Mouse (Mus musculus) lung, embryonic 14.5 days (tissue): ENCODE data around the gene Nufip1. TPM values are rescaled to one million over a fixed set of nuclear protein-coding genes. Genes with fewer than 3 reads are reported as not detected.

Experiments
- ATAC-seq: fragments of 200-750 bp; cut with Nextera tagmentation; 2 replicates; pipeline ENCODE4 v1.8.0; 2017; ENCODE audit warnings: mild to moderate bottlenecking, moderate TSS enrichment, moderate library complexity; ENCODE audit not compliant: insufficient read depth
- DNase-seq: peaks from one replicate; pipeline ENCODE4 v3.0.0-alpha.2; 2015
- H3K27ac ChIP-seq: fragments of 300-500 bp; sonication (generic); 2 replicates; pipeline ENCODE4 v1.5.1; 2014; ENCODE audit warnings: low read depth, mild to moderate bottlenecking, moderate library complexity
- H3K27me3 ChIP-seq: fragments of 300-500 bp; sonication (generic); 2 replicates; pipeline ENCODE4 v1.6.1; 2014; ENCODE audit warnings: low read length, control low read depth; ENCODE audit not compliant: insufficient read depth
- H3K36me3 ChIP-seq: fragments of 300-500 bp; sonication (generic); 2 replicates; pipeline ENCODE4 v1.6.1; 2014; ENCODE audit warnings: control low read depth; ENCODE audit not compliant: insufficient read depth
- H3K4me1 ChIP-seq: fragments of 300-500 bp; sonication (generic); 2 replicates; pipeline ENCODE4 v1.6.1; 2014; ENCODE audit warnings: antibody characterized with exemption, control low read depth; ENCODE audit not compliant: insufficient read depth
- H3K4me2 ChIP-seq: fragments of 300-500 bp; sonication (generic); 2 replicates; pipeline ENCODE4 v1.6.1; 2014; ENCODE audit warnings: mild to moderate bottlenecking
- H3K4me3 ChIP-seq: fragments of 300-500 bp; sonication (generic); 2 replicates; pipeline ENCODE4 v1.5.1; 2014; ENCODE audit warnings: low read depth, low read length
- H3K9ac ChIP-seq: fragments of 300-500 bp; sonication (generic); 2 replicates; pipeline ENCODE4 v1.6.1; 2014
- H3K9me3 ChIP-seq: fragments of 300-500 bp; sonication (generic); 2 replicates; pipeline ENCODE4 v1.6.1; 2016; ENCODE audit warnings: low read depth, low read length, control low read depth
- CTCF ChIP-seq: IDR thresholded peaks from 2 replicates; pipeline ENCODE4 v1.5.1; 2016; ENCODE audit warnings: antibody characterized with exemption, low read depth
- WGBS: fragments of 180-500 bp; shearing (Covaris S2); extraction: QIAGEN DNeasy Blood & Tissue Kit; methylation state at CpG from one replicate; pipeline ENCODE4 v1.1.7; 2014; 5-methylcytosine and 5-hydroxymethylcytosine counted together
- polyA plus RNA-seq: library from polyadenylated mRNA; unstranded; fragments of >200 nt; fragmentation: Nextera tagmentation; extraction: Ambion mirVana; gene quantifications from 2 replicates; pipeline ENCODE4 v1.2.1, GENCODE M21; 2014

Nufip1 gene
- polyA plus RNA-seq, 1 experiment from 2014 or later: 15.2 TPM

DNA sequence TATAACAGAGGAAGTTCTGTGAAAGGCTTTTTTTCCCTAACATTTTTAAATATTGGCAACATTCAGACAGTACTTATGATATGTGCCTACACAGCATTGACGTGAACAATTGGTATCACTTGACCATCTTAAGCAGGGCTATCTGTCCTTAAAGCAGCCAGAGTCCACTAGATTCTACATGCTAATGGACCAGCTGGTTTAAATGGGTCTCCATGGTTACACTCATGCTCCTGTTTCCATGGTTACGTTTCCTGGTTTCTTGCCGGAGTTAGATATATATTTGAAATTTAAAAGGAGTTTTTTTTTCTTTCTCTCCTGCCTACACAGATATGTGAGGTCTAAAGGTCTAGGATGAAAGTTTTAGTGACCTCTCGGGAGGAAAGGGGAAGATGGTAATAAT lies 34.1 kb upstream of the Nufip1 start:
- no peak for DNase-seq
- WGBS: 53% methylated on average over 4 of the region's 4 CpGs

DNA sequence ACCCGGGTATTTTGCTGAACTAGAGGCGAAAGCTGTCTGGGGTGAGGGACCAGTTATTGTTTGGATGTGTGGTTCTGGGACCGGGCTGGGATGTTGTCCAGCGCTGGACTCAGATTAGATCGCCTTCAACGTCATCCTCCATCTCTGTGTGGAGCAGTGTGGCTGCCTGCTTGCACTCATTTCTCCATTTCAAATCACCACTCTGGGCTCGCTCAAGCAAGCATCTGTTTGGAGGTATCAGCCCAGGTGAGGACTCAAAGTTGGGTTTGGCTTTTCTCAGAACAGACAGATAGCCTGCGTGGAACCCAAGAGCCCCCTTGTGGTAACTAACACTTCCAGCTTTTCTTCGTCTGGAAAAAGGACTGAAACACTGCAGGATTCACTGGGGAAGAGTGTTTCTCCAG lies 33.6 kb upstream of the Nufip1 start:
- H3K9me3 ChIP-seq: no peaks in the 10 kb centered on the region
- H3K4me3 ChIP-seq: no peak overlapping the region
- no peaks in the 10 kb centered on the region for H3K27me3 ChIP-seq
- H3K4me2 ChIP-seq: no peak overlapping the region
- H3K9ac ChIP-seq: no peak overlapping the region
- H3K36me3 ChIP-seq: no peaks in the 10 kb centered on the region
- ATAC-seq (no peak), DNase-seq (peak; percentile 78)
- TF ChIP-seq CTCF: peak; percentile 88
- no peaks in the 10 kb centered on the region for H3K4me1 ChIP-seq
- WGBS: 50% methylated on average over 9 of the region's 9 CpGs
- no peak overlapping the region for H3K27ac ChIP-seq

More for the DNA sequence above, 34.1 kb upstream of the Nufip1 start:
- no peak overlapping the region for H3K4me2 ChIP-seq
- no peak for ATAC-seq
- no peaks in the 10 kb centered on the region for H3K36me3 ChIP-seq
- no peaks in the 10 kb centered on the region for H3K9me3 ChIP-seq
- no peak overlapping the region for H3K27ac ChIP-seq
- H3K9ac ChIP-seq: no peak overlapping the region
- no peaks in the 10 kb centered on the region for H3K27me3 ChIP-seq
- H3K4me3 ChIP-seq: no peak overlapping the region
- no peak for TF ChIP-seq CTCF
- H3K4me1 ChIP-seq: no peaks in the 10 kb centered on the region

DNA sequence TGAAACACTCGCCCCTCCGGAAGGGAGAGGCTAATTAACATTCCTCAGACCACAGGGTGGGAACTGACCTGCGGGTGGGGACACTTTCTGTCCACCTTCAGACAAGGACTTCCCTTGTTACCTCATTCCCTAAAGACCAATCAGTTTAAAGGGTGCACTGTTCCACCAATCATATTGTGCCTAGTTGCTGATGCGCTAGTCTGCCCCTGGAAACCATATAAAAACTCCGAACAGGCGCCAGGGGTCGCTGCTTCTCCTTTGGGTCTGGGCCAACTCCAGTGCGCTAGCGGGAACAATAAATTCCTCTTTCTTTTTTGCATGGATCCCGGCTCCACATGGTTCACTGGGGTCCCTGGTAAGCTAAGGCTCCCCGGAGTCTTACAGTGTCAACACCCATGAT lies 29.2 kb upstream of the Nufip1 start:
- Histone ChIP-seq H3K4me3 (no peak overlapping the region), H3K9ac (no peak overlapping the region), H3K9me3 (no peaks in the 10 kb centered on the region), H3K4me1 (no peaks in the 10 kb centered on the region), H3K27me3 (no peaks in the 10 kb centered on the region), H3K36me3 (no peaks in the 10 kb centered on the region), H3K27ac (no peak overlapping the region), H3K4me2 (no peak overlapping the region)
- ATAC-seq (no peak), DNase-seq (peak; percentile 17)
- peak; percentile 21 for TF ChIP-seq CTCF
- 56% methylated on average over 11 of the region's 11 CpGs for WGBS

DNA sequence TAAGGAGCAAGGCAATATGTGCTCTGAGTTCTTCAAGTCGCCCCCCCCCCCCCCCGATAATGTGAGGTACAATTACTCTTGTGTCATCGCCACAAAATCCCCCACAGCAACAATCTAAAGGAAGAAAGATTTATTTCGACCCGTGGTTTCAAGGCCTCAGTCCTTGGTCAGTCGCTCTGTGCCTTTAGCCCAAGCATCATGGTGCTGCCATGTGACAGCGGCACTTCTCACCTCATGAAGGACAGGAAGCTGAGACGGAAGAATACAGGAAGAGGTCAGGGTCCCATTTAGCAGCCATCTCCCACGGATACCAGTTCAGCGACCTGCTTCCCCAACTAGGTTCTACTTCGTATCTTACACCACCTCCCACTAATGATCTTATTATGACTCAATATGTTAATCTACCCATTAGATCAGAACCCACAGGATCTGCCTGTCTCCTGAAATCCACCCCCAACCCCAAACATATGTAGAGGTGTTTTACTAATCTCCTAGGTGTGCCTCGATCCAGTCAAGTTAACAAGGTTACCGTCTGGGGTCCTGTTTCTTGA lies 28.5 kb upstream of the Nufip1 start:
- H3K9me3 ChIP-seq: no peaks in the 10 kb centered on the region
- no peak overlapping the region for H3K27ac ChIP-seq
- H3K4me3 ChIP-seq: no peak overlapping the region
- DNase-seq: no peak
- no peaks in the 10 kb centered on the region for H3K4me1 ChIP-seq
- no peaks in the 10 kb centered on the region for H3K27me3 ChIP-seq
- no peak for TF ChIP-seq CTCF
- 74% methylated on average over 13 of the region's 13 CpGs for WGBS
- no peak overlapping the region for H3K9ac ChIP-seq
- no peak for ATAC-seq
- no peaks in the 10 kb centered on the region for H3K36me3 ChIP-seq
- no peak overlapping the region for H3K4me2 ChIP-seq

DNA sequence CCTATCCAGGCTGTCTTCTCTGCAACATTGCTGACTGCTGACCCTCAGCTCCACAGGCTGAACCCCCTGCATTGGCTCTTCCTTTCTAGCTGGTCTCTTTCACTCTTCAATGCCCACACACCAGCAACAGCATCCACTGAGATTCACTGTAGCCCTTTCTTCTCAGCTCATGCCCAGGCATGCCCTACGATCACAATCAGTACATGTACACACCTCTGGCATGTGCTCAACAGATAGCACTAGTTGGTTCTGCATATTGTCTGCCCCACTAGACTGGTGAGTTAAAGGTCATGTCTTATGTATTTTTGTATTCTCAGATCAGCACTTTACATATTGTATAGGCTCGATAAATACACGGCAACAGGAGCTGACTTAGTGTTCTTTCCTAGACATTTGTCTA lies 26.5 kb upstream of the Nufip1 start:
- Histone ChIP-seq H3K36me3 (peaks cover 3% of the 10 kb centered on the region; the same call in 1 of the 2 replicates), H3K4me3 (no peak overlapping the region), H3K27ac (no peak overlapping the region), H3K4me2 (no peak overlapping the region), H3K4me1 (no peaks in the 10 kb centered on the region), H3K9me3 (no peaks in the 10 kb centered on the region), H3K27me3 (no peaks in the 10 kb centered on the region), H3K9ac (no peak overlapping the region)
- ATAC-seq (no peak), DNase-seq (no peak)
- no peak for TF ChIP-seq CTCF
- WGBS: 78% methylated on average over 3 of the region's 3 CpGs

DNA sequence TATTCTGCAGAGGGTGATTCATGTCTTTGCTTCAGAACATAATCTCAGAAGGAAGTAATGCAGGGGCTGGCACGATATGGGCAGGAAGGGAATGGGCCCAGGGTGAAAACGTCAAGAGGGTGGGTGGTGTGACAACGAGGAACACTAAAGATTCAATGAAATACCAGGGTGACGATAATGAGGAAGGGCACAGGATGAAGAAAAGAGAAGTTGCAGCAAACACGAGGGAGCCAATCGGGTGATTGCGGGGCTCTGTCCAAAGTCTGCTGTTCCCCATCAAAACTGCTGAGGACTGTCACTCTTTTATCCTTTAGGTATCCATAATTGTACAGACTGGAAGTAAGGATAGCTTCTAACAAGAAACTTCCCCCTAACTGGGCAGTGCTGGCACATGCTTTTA lies 13.4 kb upstream of the Nufip1 start:
- H3K4me3 ChIP-seq: no peak overlapping the region
- no peaks in the 10 kb centered on the region for H3K4me1 ChIP-seq
- 91% methylated on average over 7 of the region's 7 CpGs for WGBS
- H3K27me3 ChIP-seq: no peaks in the 10 kb centered on the region
- H3K9me3 ChIP-seq: no peaks in the 10 kb centered on the region
- no peak for ATAC-seq
- H3K36me3 ChIP-seq: peaks cover 58% of the 10 kb centered on the region
- no peak overlapping the region for H3K4me2 ChIP-seq
- no peak overlapping the region for H3K27ac ChIP-seq
- TF ChIP-seq CTCF: no peak
- no peak for DNase-seq
- H3K9ac ChIP-seq: no peak overlapping the region

DNA sequence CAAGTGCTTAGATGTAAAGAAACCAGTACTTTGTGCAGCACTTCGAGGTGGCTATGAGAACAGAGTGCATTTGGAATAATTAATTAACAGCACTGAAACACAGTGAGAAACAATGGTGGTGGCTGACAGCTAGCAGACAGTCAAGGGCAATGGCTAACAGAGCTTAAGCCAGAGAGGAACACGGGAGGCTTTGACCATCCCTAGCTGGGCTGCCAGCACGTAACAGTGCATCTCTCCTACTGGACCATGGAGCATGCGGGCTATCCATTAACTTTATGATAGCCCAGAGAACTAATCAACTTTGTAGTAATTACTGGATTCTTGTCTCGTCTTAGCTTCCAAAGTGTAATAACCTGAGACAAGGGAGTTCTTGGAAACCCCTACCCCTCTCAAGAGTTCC lies 12.9 kb upstream of the Nufip1 start:
- Histone ChIP-seq H3K9ac (no peak overlapping the region), H3K9me3 (no peaks in the 10 kb centered on the region), H3K27me3 (no peaks in the 10 kb centered on the region), H3K4me3 (no peak overlapping the region), H3K4me1 (no peaks in the 10 kb centered on the region), H3K36me3 (peaks cover 54% of the 10 kb centered on the region), H3K4me2 (no peak overlapping the region), H3K27ac (no peak overlapping the region)
- no peak for DNase-seq
- WGBS: 90% methylated on average over 5 of the region's 5 CpGs
- no peak for TF ChIP-seq CTCF
- ATAC-seq: no peak

DNA sequence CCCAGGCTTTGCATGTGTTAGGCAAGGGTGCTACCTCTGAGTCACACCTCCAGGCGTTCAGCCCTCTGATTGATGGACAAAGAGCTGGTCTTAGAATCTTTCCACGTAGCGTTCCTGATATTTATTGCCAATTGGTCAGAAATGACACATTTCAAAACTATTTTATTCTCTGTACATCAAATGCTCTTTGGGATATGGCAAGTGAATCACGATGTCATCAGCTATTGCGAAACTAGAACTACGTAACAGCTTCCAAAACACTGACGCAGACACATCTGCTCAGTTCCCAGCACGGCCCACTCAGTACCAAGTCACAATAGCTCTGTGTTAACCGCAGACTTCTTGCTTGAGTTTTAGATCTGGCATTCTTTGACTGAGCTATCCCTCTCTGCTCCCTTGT lies 11.1 kb upstream of the Nufip1 start:
- 89% methylated on average over 9 of the region's 9 CpGs for WGBS
- H3K36me3 ChIP-seq: peaks cover 50% of the 10 kb centered on the region
- DNase-seq: no peak
- H3K9ac ChIP-seq: no peak overlapping the region
- ATAC-seq: no peak
- H3K27me3 ChIP-seq: no peaks in the 10 kb centered on the region
- no peak overlapping the region for H3K27ac ChIP-seq
- H3K4me3 ChIP-seq: no peak overlapping the region
- TF ChIP-seq CTCF: no peak
- no peaks in the 10 kb centered on the region for H3K4me1 ChIP-seq
- no peaks in the 10 kb centered on the region for H3K9me3 ChIP-seq
- no peak overlapping the region for H3K4me2 ChIP-seq
